Mouse (Mus musculus): ENCODE results near the gene Zdhhc9. TPM values are rescaled to one million over a fixed set of nuclear protein-coding genes. Genes with fewer than 3 reads are reported as not detected.
A peak's percentile ranks its signal among the peaks of the same experiment; 100 is the strongest.
"Not testable (repeated sequence)": the region's sequence is repeated elsewhere in the genome, so short reads cannot be mapped to it uniquely, and the experiment has no call there.

The Zdhhc9 gene
- polyA plus RNA-seq (2012; rRNA removed), result 15.8 and 19.8 TPM in 2 replicates

DNA sequence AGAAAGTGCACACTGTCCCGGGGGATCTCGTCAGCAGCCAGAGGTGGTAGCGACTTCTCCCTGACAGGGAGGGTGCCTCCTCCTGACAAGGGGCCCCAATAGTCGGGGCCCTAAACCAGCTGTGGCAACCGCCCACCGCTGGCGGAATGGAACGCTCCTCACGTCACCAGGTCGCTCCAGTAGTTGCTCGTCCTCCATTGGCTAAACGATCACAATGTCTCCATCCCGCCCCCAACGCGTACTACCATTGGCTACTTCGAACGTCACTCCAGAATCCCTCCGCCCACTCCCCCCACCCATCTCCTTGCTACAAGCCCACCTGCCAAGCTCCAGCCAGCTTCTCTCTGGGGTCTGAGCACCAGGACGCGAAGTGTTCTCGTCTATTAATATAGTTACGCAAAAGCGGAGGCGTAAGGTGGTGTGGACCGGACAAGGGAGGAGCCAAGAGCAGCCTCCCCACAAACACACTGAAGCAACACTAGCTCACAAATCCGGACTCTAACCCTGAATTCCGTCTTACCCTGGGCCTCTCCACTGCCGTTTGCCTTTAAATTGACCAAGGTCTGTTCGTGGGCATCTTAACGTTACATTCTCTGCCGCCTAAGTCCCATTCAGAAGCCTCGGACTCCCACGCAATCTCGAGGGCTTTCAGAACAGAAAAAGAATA, at the start of gene Zdhhc9:
Zdhhc9 (minus strand) TSS at position 360 of the 667 bp plus-strand sequence.
- peak; percentile 20 for DNase-seq (ENCODE audit: low read depth)

DNA sequence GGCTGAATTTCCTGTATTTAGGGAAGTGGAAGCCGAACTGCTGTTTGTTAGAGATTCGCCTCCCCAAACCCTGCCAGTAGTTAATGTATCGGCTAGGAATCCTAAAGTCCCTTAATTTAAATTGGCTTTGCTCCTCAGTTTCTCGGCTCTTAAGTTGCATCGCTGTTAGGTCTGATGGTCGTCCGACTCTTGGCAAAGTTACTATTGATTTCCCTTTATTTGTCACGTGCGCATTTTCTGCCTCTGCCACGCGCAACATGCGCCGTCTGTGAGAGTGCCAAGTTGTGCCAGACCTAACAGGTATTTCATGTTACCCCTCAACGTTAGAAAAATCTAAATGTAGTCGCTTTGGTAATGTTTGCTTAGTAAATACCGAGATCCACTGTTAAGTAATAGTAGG, 48.3 kb upstream of the Zdhhc9 start:
- DNase-seq (ENCODE audit: low read depth), result no peak

DNA sequence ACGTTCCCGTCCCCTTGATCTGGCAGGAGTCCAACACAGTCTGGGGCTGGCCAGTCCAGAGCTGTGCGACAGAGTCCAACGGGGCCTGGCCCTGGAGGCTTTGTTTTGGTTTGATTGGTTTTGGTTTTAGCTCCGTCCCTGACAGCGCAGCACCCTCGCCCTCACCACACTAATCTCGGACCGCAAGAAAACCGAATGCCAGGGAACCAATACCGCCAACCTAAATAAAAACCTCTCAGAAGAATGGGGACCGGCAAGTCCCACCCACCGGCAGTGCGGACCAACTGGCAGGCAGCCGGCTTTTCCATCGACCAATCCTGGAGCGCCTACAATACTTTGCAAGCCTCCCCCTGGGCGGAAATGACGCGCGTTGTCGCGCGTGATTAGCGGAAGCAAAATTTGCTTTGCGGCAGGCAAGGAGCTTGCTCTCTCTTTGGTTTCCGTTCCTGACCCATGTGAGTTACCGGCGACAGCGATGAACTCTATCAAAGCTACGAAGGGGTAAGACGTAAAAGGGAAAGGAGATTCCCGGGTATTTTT, 47.9 kb upstream of the Zdhhc9 start, which contains the start of gene Utp14a:
Utp14a (plus strand) TSS at position 395 of the 540 bp plus-strand sequence.
- DNase-seq (ENCODE audit: low read depth), result peak; percentile 55

DNA sequence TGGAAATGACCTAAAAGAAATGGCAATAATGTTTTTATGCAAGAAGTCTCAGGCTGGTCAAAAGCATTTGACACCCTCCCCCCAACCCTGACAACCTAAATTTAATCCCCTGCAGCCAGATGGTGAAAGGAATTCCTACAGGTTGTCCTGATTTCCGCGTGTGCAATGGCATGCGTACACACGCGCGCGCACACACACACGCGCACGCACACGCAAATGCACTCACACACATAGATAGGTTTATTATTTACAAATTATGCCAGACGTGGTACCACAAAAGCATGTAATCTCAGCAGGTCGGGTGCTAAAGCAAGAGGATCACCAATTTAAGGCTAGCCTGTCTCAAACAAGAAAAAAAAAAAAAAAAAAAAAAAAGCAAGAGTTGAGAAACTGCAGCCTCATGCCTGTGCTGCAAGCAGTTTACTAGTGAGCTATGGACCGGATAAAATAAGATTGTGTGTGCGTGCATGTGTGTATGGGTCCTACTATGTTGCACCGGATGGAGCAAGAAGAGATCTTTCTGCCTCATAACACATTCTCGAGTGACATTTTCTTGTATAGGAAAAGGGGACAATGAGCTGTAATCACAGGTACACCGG, 47.3 kb upstream of the Zdhhc9 start:
- DNase-seq (ENCODE audit: low read depth), result no peak

DNA sequence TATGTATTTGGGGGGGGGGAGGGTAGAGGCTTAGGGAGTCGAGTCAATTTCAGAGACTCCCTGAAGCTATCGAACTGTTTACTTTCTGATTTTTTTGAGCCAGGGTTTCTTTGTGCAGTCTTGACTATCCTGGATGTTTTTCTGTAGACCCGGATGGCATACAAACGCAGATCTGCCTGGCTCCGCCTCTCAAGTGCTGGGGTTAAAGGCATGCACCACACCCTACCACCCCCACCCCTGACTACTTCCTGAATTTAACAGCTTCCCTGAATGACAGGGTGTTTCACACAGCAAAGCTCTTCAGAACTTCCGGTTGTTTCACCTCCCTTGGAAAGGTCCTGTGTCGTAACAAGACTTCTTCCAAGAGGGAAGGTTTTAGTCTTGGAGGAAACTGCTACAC, 25.7 kb upstream of the Zdhhc9 start:
- DNase-seq (ENCODE audit: low read depth), result no peak

DNA sequence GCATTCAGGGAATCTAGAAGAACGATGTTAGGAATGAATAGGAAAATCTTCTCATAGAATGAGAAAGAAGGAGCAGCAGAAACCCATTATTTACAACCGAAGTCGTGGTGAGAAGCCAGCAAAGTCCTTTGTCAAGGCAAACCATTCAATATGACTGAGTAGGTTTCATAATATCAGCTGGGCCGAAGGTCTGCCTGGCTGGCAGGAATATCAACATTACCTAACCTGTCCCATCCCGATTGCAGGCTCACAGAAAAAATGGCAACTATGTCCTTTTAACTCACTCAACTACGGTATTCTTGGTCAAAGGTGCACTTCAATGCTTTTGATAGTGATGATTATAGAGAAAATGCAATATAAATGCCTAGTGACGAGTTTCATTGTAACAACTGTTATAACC, 17.5 kb upstream of the Zdhhc9 start:
- no peak for DNase-seq (ENCODE audit: low read depth)

DNA sequence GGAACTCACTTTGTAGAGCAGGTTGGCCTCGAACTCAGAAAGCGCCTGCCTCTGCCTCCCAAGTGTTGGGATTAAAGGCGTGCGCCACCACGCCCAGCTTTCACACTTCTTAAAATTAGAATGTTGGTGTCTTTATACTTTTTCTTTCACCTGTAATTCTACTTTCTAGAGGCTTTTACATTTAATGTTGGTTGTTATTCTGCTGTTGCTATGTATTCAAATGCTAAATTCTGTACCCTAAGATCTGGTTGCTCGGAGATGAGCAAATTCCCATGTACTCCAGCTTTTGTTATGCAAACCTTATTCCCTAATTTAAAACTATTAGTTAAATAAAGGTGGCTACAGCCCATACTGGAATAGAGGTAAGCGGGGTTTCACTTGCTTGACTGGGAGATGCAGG, 14.0 kb upstream of the Zdhhc9 start:
- DNase-seq (ENCODE audit: low read depth), result no peak

DNA sequence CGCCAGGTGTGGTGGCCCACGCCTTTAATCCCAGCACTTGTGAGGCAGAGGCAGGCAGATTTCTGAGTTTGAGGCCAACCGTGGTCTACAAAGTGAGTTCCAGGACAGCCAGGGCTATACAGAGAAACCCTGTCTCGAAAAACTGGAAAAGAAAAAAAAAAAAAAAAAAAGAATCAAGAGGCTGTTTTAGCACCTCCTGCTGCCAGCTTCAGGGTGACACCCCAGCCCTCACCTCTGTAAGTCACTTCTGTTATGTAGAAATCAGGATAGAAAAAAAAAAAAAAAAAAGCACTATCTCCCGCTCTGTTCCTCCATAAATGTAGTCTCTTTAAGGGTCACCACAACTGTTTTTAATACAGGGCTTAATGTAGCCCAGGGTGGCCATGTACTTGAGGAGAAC, 10.8 kb upstream of the Zdhhc9 start:
- DNase-seq (ENCODE audit: low read depth), result no peak

DNA sequence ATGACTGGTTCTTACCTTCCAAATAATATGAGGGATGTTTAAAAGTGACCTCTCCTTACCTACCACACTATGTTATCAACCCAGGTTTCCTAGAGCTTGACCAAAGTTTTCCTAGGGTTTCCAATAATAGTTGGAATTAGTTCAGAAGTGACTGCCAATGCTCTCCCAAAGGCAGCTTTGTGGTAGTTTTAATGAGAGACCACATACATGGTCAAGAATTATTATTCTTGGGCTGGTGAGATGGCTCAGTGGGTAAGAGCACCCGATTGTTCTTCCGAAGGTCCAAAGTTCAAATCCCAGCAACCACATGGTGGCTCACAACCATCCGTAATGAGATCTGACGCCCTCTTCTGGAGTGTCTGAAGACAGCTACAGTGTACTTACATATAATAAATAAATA, 1.1 kb upstream of the Zdhhc9 start:
- DNase-seq (ENCODE audit: low read depth), result not testable (repeated sequence)

DNA sequence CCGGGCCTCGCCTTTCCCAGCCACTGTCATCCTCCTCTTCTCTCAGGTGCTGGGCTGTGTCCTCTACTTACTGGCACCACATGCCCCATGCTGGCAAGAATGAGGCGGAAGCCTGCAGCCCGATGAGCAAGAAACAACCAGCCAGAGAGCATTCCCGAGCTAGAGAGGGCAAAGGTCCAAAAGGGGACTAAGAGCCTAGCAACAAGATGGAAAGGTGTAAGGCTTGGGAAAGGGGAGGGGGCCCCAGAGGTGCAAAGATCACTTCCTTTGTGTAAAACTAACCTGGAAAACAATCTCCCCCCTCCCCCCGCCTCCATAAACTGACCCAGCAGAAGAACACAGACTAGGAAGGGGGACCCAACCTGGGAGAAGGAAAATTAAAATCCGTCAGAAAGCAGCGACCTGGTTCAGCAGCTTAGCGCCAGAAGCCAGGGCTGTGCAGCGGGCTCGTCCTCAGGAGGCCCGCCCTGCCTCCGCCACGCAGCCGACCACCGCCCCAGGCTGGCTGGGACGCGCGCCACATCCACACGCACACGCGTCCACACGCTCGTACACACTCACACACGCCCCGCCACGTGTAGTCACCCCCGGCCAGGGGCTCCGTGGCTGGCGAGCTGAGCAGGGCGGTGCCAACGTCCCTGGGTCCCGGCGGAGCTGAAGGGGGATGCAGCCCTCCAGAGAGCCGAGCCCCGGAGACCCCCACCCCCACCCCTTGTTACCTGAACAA, 754 bp downstream of the Zdhhc9 start:
- DNase-seq (ENCODE audit: low read depth), result no peak

DNA sequence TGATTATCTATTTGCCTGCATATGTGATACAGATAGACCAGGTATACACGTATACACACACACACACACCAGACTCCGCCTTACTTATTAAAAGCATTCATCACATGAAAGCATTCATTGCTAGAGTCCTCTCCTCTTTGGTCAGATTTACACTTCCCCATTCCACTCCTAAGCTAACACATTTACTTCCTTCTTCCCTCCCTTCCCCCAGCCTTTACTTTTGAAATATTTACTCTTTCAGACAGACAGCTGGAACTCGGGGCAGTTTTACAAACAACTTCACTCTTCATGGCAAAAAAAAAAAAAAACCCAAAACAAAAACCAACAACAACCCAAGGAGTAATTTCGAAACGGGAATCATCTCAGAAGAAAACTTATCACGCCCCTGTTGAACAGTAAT, 4.2 kb downstream of the Zdhhc9 start:
- no peak for DNase-seq (ENCODE audit: low read depth)

DNA sequence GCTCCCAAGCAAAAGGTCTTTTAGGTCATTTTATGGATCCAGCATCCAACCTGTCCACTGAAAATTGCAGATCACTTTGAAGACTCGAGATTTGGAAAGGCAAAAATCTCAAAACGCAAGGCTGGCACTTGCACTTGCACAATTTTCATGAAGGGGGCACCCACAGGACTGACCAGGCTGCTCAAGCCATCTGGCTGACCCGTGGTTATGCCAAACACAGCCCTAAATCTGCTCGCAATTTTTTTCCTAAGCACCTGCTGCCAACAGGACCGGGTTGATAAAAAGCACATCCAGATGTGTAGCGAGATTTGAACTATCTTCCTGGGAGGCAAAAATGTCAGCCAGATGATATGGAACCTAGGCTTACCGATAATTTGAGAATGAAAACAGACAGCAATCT, 4.9 kb downstream of the Zdhhc9 start:
- no peak for DNase-seq (ENCODE audit: low read depth)

DNA sequence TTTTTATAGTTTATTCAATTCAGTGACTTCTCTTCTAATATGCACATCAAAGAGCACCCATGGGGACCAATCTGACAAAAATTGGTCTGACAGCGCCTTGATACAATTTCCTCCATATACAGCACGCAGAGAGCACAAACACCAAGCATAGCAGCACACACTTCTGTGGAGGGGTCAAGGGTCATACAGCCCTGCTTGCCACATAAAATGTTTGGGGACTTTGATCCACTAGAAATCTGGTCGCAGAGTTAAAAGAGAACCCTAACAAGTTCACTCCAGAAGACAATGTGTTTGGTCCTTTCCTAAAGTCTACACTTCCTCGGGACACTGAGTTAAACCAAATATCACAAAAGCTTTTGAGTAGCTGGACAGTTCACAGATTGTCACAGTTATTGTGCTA, 5.7 kb downstream of the Zdhhc9 start:
- no peak for DNase-seq (ENCODE audit: low read depth)

DNA sequence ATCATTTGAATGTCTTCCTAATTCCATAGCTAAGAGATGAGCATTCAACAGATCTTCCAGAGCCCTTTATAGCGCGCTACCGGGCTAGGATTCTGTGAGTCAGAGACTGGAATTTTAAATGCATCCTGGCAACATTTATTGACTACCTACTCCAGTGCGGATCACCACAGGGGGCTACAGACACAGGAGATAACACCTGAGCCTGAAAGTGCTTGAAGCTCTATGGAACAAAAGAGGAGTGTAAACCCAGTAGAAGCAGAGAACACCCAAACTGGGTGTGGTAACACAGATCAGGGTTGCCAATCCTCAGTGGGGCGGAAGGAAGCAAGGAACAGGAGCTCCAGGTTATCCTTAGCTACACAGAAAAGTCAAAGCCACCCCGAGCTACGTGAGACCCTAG, 6.2 kb downstream of the Zdhhc9 start:
- DNase-seq (ENCODE audit: low read depth), result no peak

DNA sequence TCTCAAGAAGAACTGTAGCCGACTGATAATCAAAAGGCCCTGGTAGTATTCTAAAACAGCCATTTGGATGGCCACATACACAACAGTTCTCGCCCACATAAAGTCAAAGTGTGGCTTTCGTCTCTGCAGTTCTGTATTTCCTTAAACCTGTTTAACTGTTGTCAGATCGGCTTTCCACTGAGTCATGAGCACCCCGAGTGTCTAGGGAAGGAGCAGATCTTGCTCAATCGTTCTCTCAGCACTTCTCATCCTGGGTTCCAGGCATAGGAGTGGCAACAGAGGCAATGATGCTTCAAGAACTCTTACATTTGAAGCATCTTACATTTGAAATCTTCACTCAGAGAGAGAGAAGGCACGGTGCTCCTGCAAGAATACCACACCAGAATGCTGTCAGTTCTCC, 6.7 kb downstream of the Zdhhc9 start:
- DNase-seq (ENCODE audit: low read depth), result no peak

DNA sequence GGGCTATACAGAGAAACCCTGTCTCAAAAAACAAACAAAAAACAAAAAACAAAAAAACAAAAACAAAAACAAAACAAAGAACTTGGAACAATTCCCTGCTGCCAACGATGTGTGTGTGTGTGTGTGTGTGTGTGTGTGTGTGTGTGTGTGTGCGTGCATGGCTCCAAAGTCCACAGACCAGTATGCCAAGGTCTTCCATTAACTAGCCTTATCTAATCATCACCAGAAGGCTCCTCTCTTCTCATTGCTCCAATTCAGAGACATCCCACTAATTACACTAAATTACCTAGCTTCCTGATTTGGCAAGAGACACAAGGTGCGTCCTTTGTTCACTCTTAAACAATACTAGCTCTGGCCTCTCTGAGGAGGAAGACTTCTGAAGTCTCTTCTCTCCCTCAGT, 8.0 kb downstream of the Zdhhc9 start:
- DNase-seq (ENCODE audit: low read depth), result no peak

DNA sequence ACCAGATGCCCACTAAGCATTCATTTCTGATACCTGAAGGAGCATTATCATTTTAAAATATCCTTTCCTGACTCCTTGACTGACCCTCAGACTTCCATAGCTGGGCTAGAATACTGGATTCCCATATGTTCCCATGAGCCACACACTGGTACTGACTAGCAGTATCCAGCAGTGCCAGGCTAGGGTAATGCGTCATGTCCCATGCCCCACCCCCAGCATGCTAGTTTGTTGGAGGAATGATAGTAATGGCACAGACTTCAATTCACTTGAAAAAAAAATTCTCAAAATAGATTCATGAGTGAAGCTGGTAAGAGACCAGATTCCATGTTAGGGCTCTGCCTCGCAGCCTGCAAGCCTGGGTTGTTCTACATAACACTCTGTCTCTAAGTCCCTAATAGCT, 9.7 kb downstream of the Zdhhc9 start:
- DNase-seq (ENCODE audit: low read depth), result no peak

DNA sequence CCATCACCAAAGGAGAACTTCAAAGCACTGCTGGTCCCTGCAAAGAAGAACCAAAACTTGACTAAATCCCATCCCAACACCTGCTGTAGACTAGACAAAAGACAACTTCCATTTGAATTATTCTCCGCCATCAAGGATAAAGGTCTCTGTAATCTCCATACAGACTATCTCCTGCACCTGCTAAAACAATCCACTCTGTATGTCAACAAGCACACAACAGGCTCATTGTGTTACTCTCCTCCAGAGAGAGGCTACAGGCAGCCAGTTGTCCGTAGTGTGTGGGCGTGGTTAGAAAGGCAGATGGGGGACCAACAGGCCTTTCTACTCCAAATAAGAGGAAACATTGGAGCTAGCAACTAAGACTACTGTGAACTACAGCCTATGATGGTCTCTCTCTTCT, 10.8 kb downstream of the Zdhhc9 start:
- no peak for DNase-seq (ENCODE audit: low read depth)

DNA sequence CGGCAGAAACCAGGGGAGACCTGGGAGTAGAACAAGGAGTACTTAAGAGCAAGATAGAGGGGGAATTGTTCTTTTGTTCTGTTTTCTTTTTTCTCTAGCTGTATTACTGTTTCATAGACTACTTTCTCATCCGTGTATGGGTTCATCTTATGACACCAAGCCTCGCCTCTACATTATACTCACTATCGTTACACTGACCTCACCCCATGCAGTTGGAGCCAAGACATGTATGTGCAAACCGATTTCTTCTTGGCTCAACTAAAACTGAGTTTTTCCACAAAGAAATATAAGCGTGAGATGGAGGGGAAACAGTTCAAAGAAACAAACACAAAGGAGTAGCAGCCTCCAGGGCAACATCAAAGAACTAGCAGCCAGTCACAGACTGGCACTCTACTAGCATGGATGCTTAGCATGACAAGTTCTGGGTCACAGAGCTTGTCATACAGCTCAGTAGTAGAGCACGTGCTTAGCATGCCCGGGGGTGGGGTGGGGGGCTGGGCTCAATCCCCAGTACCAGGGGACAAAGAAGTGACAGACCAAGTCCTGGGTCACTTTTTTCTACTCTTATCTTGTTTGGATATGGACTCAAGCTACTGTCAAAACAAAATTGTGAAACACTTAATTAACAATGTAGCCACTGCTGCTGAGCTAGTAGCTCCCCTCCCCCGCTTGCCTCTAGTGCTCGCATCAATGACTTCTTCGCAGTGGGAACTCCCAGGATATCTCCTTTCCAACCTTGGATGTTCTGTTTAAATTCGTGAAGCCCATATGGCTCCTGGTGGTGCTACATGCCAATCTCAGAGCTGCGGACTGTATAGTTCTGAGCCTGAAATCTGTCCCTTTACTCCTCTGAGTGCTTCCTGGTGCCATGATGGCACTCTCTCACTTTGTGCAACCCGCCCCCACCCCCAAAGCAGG, 15.2 kb downstream of the Zdhhc9 start:
- DNase-seq (ENCODE audit: low read depth), result no peak

DNA sequence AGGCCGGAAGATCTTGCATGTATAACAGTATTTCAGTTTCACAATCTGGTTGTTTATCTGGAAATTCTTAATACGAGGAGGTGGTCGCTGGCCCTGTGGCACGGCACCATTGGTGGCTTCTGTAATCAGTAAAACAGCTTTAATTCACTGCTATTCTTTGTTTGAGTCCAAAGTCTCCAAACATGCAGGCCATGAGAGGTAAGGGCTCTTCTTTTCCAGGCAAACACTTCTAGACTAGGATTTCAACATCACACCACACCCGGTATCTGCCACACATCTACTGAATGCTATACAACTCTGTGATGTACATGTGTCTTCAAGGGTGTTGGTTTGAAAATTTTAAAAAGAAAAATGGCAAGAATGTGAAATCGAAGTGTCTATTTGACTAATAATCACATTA, 17.4 kb downstream of the Zdhhc9 start:
- no peak for DNase-seq (ENCODE audit: low read depth)

DNA sequence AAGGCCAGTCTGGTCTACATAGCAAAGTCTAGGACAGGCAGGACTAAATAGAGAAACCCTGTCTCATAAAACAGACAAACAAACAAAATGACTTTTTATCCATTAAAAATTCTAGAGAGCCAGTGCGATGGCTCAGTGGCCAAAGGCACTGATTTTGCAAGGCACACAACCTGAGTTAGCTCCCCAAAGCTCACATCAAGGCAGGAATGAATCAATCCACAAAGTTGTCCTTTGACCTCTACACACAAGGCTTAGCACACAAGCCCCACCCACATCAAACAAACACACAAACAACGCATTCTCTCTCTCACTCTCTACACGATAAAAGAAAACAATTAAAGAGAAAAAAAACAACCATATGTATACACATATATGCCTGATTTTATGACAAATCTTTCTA, 24.0 kb downstream of the Zdhhc9 start:
- DNase-seq (ENCODE audit: low read depth), result no peak

DNA sequence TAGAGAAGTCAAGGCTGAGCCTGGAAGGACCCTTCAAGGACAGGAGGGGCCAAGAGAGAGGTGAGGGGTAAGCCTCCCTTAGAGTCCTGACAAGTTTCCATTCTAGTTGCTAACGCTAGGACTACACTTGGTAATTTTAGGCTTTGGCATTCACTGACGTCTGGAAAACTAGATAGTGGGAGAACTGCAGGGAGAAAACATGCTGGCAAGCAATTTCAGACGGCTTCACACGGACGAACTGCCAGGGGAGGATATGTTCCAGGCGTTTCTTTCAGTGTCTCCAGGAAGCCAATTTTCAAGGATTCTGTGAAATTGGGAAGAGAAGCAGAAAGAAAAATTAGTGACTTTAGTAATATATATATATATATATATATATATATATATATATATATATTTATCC, 26.8 kb downstream of the Zdhhc9 start:
- no peak for DNase-seq (ENCODE audit: low read depth)
